Mouse (Mus musculus): ENCODE results near the gene Zscan2. TPM values are rescaled to one million over a fixed set of nuclear protein-coding genes. Genes with fewer than 3 reads are reported as not detected.

The Zscan2 gene
- polyA plus RNA-seq, 1 experiment from 2014 or later: 2.7 TPM

- 82% methylated on average over 11 of the region's 11 CpGs for WGBS
- no peaks in the 10 kb centered on the region for H3K27me3 ChIP-seq (ENCODE audit: insufficient read depth, low read length)
- no peak for DNase-seq (ENCODE audit: low spot score)
- 0 out of 2 replicates have a peak, but pooled peaks cover 7% of the 10 kb centered on the region for H3K36me3 ChIP-seq (ENCODE audit: insufficient read depth, low read length)
- no peak overlapping the region; the same call in 1 of the 2 replicates for H3K4me3 ChIP-seq (replicated peaks; ENCODE audit: low read depth, low read length)
- peak overlapping the region; percentile 87; the same call in 1 of the 2 replicates for H3K4me2 ChIP-seq (ENCODE audit: low read length)
- no peak for ATAC-seq (replicated peaks; ENCODE audit: low FRiP score, low read depth)
- H3K9ac ChIP-seq (ENCODE audit: low read depth, low read length): no peak overlapping the region
- no peaks in the 10 kb centered on the region for H3K9me3 ChIP-seq (replicated peaks; ENCODE audit: low read length)
- peaks cover 16% of the 10 kb centered on the region for H3K4me1 ChIP-seq (replicated peaks; ENCODE audit: insufficient read depth, low read length)
- H3K27ac ChIP-seq: no peak overlapping the region
- no peak for TF ChIP-seq CTCF (IDR thresholded peaks at IDR 0.05; ENCODE audit: low read depth)
Observed at GRCm38 (mm10) chr7:80903625-80904422, 43.1 kb downstream of the Zscan2 start.

DNA sequence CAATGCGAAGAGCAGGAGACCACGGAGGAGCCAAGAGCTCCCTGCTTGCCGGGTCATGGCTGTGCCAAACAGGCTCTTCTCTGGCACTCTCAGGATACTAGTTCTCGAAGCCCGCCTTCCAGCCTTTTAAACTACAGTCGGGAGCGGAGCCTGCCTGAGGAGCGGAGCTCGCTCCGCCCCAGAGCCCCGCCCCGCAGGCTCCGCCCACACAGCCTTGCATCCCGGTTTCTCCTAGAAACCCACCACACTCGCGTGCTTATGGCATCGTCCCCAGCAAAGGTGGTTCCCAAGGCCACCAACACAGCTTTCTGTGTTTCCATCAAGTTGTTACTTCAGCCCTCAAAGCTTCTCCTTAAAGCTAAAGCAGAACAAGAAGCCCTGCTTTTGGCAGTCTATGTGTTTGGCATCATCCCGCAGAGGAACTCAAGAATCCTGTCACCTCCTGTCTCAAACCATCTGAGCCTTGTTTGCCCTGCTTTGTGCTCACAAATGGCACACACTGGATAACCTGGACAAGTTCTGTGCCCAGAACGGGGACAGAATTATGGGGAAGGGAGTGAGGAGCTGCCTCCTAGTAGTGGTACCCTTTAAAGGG is 44.3 kb downstream of the Zscan2 start, which contains the start of gene Nmb:
Nmb (minus strand) TSS at position 156 of the 595 bp plus-strand sequence.
- DNase-seq (ENCODE audit: low spot score) (peak; percentile 87), ATAC-seq (replicated peaks; ENCODE audit: low FRiP score, low read depth) (peak; percentile 37; the same call in 1 of the 2 replicates)
- Histone ChIP-seq H3K36me3 (ENCODE audit: insufficient read depth, low read length) (0 out of 2 replicates have a peak, but pooled peaks cover 7% of the 10 kb centered on the region), H3K4me1 (replicated peaks; ENCODE audit: insufficient read depth, low read length) (peaks cover 16% of the 10 kb centered on the region), H3K9ac (ENCODE audit: low read depth, low read length) (peak within 1 kb of the TSS; percentile 57), H3K4me3 (replicated peaks; ENCODE audit: low read depth, low read length) (peak within 1 kb of the TSS; percentile 44), H3K9me3 (replicated peaks; ENCODE audit: low read length) (no peaks in the 10 kb centered on the region), H3K4me2 (ENCODE audit: low read length) (peak within 1 kb of the TSS; percentile 87), H3K27me3 (ENCODE audit: insufficient read depth, low read length) (no peaks in the 10 kb centered on the region), H3K27ac (no peak within 1 kb of the TSS)
- whole genome bisulfite sequencing: 3% methylated on average over 19 of the region's 19 CpGs
- no peak for TF ChIP-seq CTCF (IDR thresholded peaks at IDR 0.05; ENCODE audit: low read depth)

- WGBS: 75% methylated on average over 7 of the region's 7 CpGs
- H3K9me3 ChIP-seq (replicated peaks; ENCODE audit: low read length): no peaks in the 10 kb centered on the region
- no peak overlapping the region for H3K27ac ChIP-seq
- no peaks in the 10 kb centered on the region for H3K27me3 ChIP-seq (ENCODE audit: insufficient read depth, low read length)
- no peak overlapping the region for H3K4me2 ChIP-seq (ENCODE audit: low read length)
- DNase-seq (ENCODE audit: low spot score): no peak
- H3K36me3 ChIP-seq (ENCODE audit: insufficient read depth, low read length): peaks cover 40% of the 10 kb centered on the region
- no peak overlapping the region for H3K4me3 ChIP-seq (replicated peaks; ENCODE audit: low read depth, low read length)
- no peaks in the 10 kb centered on the region for H3K4me1 ChIP-seq (replicated peaks; ENCODE audit: insufficient read depth, low read length)
- no peak overlapping the region for H3K9ac ChIP-seq (ENCODE audit: low read depth, low read length)
- no peak for TF ChIP-seq CTCF (IDR thresholded peaks at IDR 0.05; ENCODE audit: low read depth)
- no peak for ATAC-seq (replicated peaks; ENCODE audit: low FRiP score, low read depth)
Observed at GRCm38 (mm10) chr7:80911053-80911452, 50.3 kb downstream of the Zscan2 start.

DNA sequence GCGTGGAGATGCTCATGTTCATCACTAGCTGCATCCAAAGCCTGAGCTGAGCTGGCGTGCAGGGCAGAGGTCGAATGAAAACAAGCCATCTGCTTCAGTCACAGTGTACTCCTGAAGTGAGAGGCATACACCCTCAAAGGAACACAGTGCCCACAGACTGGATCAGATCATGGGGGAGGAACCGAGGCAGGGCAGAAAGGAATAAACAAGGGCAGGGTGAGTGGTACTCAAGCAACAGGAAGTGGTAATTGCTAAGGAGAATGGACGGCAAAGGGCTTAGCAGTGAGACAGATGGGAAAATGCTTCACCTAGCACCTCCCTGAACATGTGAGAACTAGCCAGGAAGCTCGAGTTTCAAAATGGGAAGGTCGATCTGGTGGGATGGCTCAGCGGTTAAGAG is 51.8 kb downstream of the Zscan2 start:
- TF ChIP-seq CTCF (IDR thresholded peaks at IDR 0.05; ENCODE audit: low read depth): no peak
- Histone ChIP-seq H3K27ac (peak overlapping the region; percentile 56; the same call in 1 of the 2 replicates), H3K4me3 (replicated peaks; ENCODE audit: low read depth, low read length) (no peak overlapping the region), H3K36me3 (ENCODE audit: insufficient read depth, low read length) (peaks cover 49% of the 10 kb centered on the region), H3K9me3 (replicated peaks; ENCODE audit: low read length) (no peaks in the 10 kb centered on the region), H3K9ac (ENCODE audit: low read depth, low read length) (no peak overlapping the region), H3K4me2 (ENCODE audit: low read length) (no peak overlapping the region), H3K27me3 (ENCODE audit: insufficient read depth, low read length) (no peaks in the 10 kb centered on the region), H3K4me1 (replicated peaks; ENCODE audit: insufficient read depth, low read length) (no peaks in the 10 kb centered on the region)
- ATAC-seq (replicated peaks; ENCODE audit: low FRiP score, low read depth) (no peak), DNase-seq (ENCODE audit: low spot score) (no peak)
- 66% methylated on average over 8 of the region's 8 CpGs for WGBS

DNA sequence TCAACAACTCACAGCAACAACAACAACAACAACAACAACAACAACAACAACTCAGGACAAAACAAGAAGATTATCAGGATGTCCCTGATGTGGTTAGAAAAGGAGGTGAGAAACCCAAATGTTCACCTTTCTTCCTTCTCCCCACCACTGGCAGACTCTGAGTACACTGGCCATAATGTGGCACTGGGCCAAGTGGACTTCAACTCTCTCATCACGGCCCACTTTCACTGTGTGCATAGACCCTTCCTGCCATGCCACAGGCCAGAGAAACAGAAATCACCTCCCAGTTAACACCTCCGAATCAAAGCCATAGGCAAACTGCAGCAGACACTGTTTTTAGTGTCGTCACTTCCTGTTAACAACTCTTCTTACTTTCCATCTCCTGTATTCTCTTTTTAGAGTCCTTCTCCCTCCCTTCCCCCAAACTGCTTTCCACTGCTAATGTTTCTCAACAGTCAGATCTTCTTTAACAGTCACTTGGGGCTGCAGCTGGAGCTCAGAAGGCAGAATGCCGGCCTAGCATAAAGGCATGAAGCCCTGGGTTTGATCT is 57.3 kb downstream of the Zscan2 start:
- 79% methylated on average over 4 of the region's 4 CpGs for WGBS
- DNase-seq (ENCODE audit: low spot score) (no peak), ATAC-seq (replicated peaks; ENCODE audit: low FRiP score, low read depth) (no peak)
- Histone ChIP-seq H3K36me3 (ENCODE audit: insufficient read depth, low read length) (peaks cover 42% of the 10 kb centered on the region), H3K9me3 (replicated peaks; ENCODE audit: low read length) (no peaks in the 10 kb centered on the region), H3K4me3 (replicated peaks; ENCODE audit: low read depth, low read length) (no peak overlapping the region), H3K27me3 (ENCODE audit: insufficient read depth, low read length) (no peaks in the 10 kb centered on the region), H3K27ac (no peak overlapping the region), H3K4me2 (ENCODE audit: low read length) (no peak overlapping the region), H3K4me1 (replicated peaks; ENCODE audit: insufficient read depth, low read length) (no peaks in the 10 kb centered on the region), H3K9ac (ENCODE audit: low read depth, low read length) (no peak overlapping the region)
- no peak for TF ChIP-seq CTCF (IDR thresholded peaks at IDR 0.05; ENCODE audit: low read depth)

DNA sequence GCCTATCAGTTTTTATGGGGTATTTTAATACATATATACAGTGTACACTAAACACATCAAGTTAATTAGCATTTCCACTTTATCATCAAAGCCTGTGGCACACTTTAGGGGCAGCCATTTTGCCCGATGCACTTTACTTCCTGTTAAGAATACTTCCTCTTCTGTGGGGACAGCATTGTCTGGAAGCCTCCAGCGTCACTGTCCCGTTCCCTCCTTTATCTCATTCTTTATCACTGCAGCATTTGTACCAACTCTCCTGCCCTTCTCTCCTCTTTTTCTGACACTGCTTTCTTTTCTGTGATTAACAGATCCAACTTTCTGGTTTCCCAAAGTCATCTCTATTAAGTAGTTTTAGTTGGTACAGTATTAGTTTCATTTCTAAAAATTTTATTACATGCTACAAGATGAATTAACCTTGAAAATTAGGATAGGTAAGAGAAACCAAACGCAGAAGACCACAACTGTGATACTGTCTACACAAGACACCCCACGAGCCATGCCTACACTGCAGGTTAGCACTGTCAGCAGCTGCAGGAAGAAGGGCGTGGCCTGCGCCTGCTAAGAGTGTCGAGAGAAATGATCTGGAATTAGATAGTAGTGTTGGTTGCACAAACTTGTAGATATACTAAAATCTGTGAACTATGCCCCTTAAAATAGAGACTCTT is 58.4 kb downstream of the Zscan2 start:
- Histone ChIP-seq H3K27ac (no peak overlapping the region), H3K36me3 (ENCODE audit: insufficient read depth, low read length) (peaks cover 32% of the 10 kb centered on the region), H3K9me3 (replicated peaks; ENCODE audit: low read length) (no peaks in the 10 kb centered on the region), H3K4me2 (ENCODE audit: low read length) (no peak overlapping the region), H3K9ac (ENCODE audit: low read depth, low read length) (no peak overlapping the region), H3K27me3 (ENCODE audit: insufficient read depth, low read length) (no peaks in the 10 kb centered on the region), H3K4me1 (replicated peaks; ENCODE audit: insufficient read depth, low read length) (no peaks in the 10 kb centered on the region), H3K4me3 (replicated peaks; ENCODE audit: low read depth, low read length) (no peak overlapping the region)
- 71% methylated on average over 8 of the region's 8 CpGs for WGBS
- TF ChIP-seq CTCF (IDR thresholded peaks at IDR 0.05; ENCODE audit: low read depth): no peak
- DNase-seq (ENCODE audit: low spot score) (no peak), ATAC-seq (replicated peaks; ENCODE audit: low FRiP score, low read depth) (no peak)
